Mouse (Mus musculus) embryonic facial prominence, embryonic 10.5 days (tissue): Measurements from ENCODE around the gene Hoxc9. TPM values are rescaled to one million over a fixed set of nuclear protein-coding genes. Genes with fewer than 3 reads are reported as not detected.

ENCODE experiments used
- DNase-seq: peaks from one replicate; pipeline ENCODE4 v3.0.0-alpha.2; 2017; ENCODE audit warnings: low spot score
- H3K27ac ChIP-seq: fragments of 300-500 bp; sonication (generic); replicated peaks from 2 replicates; pipeline ENCODE4 v1.5.1; 2016; ENCODE audit warnings: mild to moderate bottlenecking
- H3K27me3 ChIP-seq: fragments of 300-500 bp; sonication (generic); replicated peaks from 2 replicates; pipeline ENCODE4 v1.6.1; 2016; ENCODE audit warnings: low read depth, mild to moderate bottlenecking; ENCODE audit not compliant: poor library complexity, severe bottlenecking
- H3K36me3 ChIP-seq: fragments of 300-500 bp; sonication (generic); replicated peaks from 2 replicates; pipeline ENCODE4 v1.6.1; 2016; ENCODE audit warnings: mild to moderate bottlenecking, moderate library complexity
- H3K4me1 ChIP-seq: fragments of 300-500 bp; sonication (generic); 2 replicates; pipeline ENCODE4 v1.6.1; 2016
- H3K4me3 ChIP-seq: fragments of 300-500 bp; sonication (generic); 2 replicates; pipeline ENCODE4 v1.5.1; 2016; ENCODE audit warnings: mild to moderate bottlenecking, moderate library complexity
- H3K9me3 ChIP-seq: fragments of 300-500 bp; sonication (generic); 2 replicates; pipeline ENCODE4 v1.6.1; 2016; ENCODE audit warnings: mild to moderate bottlenecking
- whole genome bisulfite sequencing: fragments of 180-500 bp; shearing (Covaris S2); methylation state at CpG from one replicate; pipeline ENCODE4 v1.1.7; 2016; 5-methylcytosine and 5-hydroxymethylcytosine counted together
- polyA plus RNA-seq: library from polyadenylated mRNA; unstranded; fragments of >200 nt; fragmentation: Nextera tagmentation; extraction: Ambion mirVana; gene quantifications from 2 replicates; pipeline ENCODE4 v1.2.1, GENCODE M21; 2016

The Hoxc9 gene
- polyA plus RNA-seq, 1 experiment from 2014 or later = not detected

DNA sequence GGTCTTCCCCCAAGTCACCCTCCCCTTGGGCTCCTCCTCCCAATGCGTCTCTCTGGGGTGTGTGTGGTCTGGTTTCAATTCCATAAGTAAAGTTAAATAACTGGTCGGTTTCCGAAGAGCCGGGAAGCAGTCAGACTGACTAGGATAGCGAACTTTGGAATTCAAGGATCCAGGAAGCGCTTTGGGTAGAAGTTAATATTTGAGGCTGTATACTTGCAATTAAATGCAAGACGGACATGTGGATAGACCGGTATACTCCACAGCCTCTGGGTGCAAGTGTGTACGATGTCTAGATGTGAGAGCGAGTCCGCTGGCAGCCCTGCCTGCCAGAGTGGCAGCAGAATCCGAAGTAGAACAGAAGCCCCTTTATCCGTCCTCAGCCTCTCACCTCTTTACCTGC is 13.7 kb upstream of the Hoxc9 start:
- DNase-seq = no peak
- H3K36me3 ChIP-seq = no peaks in the 10 kb centered on the region

DNA sequence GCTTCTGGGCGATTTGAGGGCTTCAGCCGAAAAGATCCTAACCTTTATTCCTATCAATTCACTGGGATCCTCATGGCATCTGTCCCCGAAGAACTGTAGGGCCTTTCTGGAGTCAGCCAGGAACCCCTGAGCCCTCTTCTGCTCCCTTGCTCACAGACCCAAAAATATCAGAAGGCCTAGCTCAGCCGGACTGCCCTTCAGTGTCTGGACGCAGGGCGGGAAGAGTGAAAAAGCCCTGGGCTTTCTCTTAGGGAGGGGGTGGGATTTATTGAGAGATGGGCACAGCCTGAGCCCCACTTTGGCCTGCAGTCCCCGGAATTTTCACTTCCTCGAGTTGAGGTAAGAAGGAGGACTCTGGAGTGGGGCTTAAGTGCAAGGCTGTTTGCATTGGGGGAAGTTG is 13.0 kb upstream of the Hoxc9 start:
- Histone ChIP-seq H3K27me3 (peaks cover 100% of the 10 kb centered on the region), H3K36me3 (no peaks in the 10 kb centered on the region), H3K27ac (no peak overlapping the region), H3K4me1 (peaks cover 7% of the 10 kb centered on the region; the same call in 1 of the 2 replicates), H3K9me3 (no peaks in the 10 kb centered on the region), H3K4me3 (no peak overlapping the region)
- WGBS = 2% methylated on average over 8 of the region's 8 CpGs
- DNase-seq = no peak

More for the DNA sequence above, 13.7 kb upstream of the Hoxc9 start:
- Histone ChIP-seq H3K4me1 (peaks cover 7% of the 10 kb centered on the region; the same call in 1 of the 2 replicates), H3K4me3 (no peak overlapping the region), H3K27me3 (peaks cover 100% of the 10 kb centered on the region), H3K9me3 (no peaks in the 10 kb centered on the region), H3K27ac (no peak overlapping the region)
- WGBS = 2% methylated on average over 13 of the region's 13 CpGs

DNA sequence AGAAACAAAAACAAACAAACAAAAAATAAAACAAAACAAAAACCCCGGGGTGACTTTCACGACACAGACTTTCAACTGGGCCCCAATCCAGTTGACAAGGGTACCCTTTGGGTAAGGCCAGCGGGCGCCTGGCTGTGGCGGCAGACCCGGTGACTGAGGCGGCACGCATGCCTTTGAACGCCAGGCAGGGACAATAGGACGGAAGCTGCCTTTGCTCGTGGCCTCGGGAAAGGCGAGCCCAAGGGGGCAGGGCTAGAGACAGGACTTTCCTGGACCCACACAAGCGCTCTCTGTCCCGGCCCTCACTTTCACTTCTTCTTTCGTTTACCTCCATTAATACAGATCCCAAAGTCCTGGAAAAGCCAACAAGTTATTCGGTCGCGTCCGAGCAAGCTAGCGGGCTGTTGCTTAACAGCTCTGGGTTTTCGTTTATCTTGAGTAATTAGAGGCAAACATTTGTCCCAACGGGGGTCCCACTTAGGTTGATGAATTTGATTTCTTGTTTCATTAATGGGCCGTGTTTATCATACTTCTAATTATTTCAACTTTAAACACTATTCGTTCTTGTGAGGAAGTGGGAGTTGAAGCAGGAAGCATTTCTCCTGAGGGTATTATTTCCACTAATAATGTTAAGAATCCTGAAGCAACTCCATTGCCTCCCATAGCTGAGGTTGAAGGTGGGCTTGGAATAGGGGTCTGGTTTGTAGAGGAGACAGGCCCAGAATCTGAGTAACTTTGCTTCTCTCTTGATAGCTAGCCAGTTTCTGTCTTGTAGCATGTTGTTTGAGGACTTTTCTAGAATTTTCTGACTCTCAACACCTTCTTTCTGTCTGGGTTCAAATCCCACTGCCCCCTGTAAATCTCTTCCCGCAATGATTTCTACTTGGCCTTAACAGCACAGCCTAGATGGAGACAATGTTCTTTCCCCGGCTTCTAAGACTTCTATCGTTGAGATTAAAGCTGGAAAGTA is 12.3 kb upstream of the Hoxc9 start:
- no peaks in the 10 kb centered on the region for H3K36me3 ChIP-seq
- WGBS = 1% methylated on average over 28 of the region's 28 CpGs
- no peaks in the 10 kb centered on the region for H3K9me3 ChIP-seq
- peaks cover 100% of the 10 kb centered on the region for H3K27me3 ChIP-seq
- no peak overlapping the region for H3K27ac ChIP-seq
- H3K4me3 ChIP-seq = no peak overlapping the region
- peaks cover 7% of the 10 kb centered on the region; the same call in 1 of the 2 replicates for H3K4me1 ChIP-seq
- peak; percentile 74 for DNase-seq

DNA sequence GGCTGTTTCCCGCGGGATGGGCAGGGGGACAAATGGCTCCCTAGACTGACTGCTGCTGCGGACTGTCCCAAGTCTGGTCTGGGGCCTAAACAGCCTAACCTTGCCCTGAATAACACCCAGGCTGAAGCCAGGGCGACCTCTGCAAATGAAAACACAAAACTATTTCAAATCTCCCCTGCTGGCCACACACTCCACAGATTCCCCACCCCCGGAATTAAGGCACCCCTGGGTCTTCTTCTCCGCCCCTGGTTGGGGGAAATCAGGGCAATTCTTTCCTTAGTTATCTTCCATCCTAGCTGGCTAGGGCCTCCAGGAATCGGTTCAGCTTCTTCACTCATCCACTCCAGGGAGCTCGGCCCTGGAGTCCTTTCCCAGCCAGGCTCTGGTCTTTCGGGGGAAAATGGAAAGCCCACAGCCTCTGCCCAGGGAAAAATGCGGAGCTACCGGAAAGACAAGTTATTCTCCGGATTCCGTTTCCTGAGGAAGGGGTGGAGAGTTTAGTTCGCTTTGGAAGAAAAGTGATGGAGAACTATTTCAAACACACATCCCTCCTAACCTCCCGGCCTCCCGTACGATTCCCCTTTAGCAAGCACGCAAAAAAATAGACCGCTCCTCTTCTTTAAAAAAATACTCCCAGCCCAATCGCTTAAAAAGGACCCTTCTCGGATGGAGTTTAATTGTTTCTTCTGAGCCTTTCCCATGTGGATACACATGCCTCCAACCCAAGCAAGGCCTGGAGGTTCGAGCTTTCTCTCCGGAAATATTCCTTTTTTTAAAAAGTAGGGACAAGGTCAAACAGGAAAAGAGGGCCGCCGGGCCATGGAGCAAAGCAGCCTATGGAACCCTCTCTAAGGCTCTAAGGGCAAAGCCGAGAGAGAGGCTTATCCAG is 11.0 kb upstream of the Hoxc9 start:
- Histone ChIP-seq H3K4me1 (peaks cover 7% of the 10 kb centered on the region; the same call in 1 of the 2 replicates), H3K4me3 (no peak overlapping the region), H3K27me3 (peaks cover 100% of the 10 kb centered on the region), H3K27ac (no peak overlapping the region), H3K36me3 (no peaks in the 10 kb centered on the region), H3K9me3 (no peaks in the 10 kb centered on the region)
- DNase-seq = peak; percentile 58
- WGBS = 2% methylated on average over 26 of the region's 26 CpGs

DNA sequence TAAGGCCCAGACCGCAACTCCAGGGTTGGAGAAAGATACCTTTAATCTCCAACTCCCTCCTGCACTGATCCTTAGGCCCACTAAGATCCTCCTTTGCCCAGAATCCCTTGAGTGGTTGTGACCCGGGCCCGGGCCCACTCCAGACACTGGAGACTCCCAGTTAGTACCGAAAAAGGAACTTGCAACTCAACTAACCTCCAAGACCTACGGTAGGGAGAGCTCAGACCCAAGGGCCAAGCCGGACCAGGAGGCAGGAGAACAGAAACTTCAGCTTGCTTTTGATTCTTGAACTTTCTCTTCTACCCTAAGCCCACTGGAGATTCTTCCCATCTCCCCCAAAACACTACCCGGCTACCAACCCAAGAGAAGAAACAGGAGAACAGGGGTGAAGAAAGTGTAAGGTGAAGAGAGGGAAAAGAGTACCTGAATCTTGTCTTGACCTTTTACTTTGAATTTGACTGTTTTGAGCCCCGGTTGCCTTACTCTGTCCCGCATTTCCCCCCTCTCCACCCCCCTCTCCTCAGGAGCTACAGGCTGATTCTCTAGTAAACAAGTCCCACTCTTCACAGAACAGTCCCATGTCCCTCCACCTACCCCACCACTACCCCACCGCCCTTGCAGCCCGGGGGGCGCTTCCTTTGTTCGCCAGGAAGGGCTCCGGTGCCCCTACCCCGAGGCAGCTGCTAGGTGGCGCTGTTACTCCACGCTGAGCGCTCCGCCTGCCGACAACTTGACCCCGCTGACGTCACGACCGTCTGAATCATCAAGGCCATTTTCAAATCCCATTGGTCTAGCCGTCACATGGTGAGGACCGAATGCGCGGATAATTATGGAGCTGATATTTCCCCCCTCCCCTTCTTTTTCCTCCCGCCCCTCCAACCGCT is 10.1 kb upstream of the Hoxc9 start:
- WGBS = 3% methylated on average over 30 of the region's 30 CpGs
- H3K27ac ChIP-seq = no peak overlapping the region
- peak; percentile 90 for DNase-seq
- peaks cover 100% of the 10 kb centered on the region for H3K27me3 ChIP-seq
- H3K4me3 ChIP-seq = peak overlapping the region; percentile 27
- H3K4me1 ChIP-seq = peaks cover 7% of the 10 kb centered on the region; the same call in 1 of the 2 replicates
- no peaks in the 10 kb centered on the region for H3K36me3 ChIP-seq
- H3K9me3 ChIP-seq = no peaks in the 10 kb centered on the region

DNA sequence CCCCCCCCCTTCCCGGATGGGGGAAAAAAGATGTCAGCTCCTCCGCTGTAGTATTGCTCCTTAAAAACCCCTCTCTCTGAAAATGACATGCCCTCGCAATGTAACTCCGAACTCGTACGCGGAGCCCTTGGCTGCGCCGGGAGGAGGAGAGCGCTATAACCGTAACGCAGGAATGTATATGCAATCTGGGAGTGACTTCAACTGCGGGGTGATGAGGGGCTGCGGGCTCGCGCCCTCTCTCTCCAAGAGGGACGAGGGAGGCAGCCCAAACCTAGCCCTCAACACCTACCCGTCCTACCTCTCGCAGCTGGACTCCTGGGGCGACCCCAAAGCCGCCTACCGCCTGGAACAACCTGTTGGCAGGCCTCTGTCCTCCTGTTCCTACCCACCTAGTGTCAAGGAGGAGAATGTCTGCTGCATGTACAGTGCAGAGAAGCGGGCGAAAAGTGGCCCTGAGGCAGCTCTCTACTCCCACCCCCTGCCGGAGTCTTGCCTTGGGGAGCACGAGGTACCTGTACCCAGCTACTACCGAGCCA is 9.4 kb upstream of the Hoxc9 start, which contains the start of gene Hoxc10:
TSS of gene Hoxc10 (plus strand) at position 21 of the 536 bp plus-strand sequence.
- no peaks in the 10 kb centered on the region for H3K9me3 ChIP-seq
- H3K4me3 ChIP-seq = peak within 1 kb of the TSS; percentile 27
- no peaks in the 10 kb centered on the region for H3K36me3 ChIP-seq
- peaks cover 7% of the 10 kb centered on the region; the same call in 1 of the 2 replicates for H3K4me1 ChIP-seq
- 2% methylated on average over 27 of the region's 27 CpGs for WGBS
- no peak within 1 kb of the TSS for H3K27ac ChIP-seq
- no peak for DNase-seq
- peaks cover 100% of the 10 kb centered on the region for H3K27me3 ChIP-seq

DNA sequence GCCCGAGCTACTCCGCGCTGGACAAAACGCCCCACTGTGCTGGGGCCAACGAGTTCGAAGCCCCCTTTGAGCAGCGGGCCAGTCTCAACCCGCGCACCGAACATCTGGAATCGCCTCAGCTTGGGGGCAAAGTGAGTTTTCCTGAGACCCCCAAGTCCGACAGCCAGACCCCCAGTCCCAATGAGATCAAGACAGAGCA is 9.0 kb upstream of the Hoxc9 start, which contains the start of gene Hoxc5:
TSS of gene Hoxc5 (plus strand) at position 132 of the 199 bp plus-strand sequence.
- H3K4me1 ChIP-seq = peaks cover 7% of the 10 kb centered on the region; the same call in 1 of the 2 replicates
- H3K27ac ChIP-seq = no peak within 1 kb of the TSS
- DNase-seq = no peak
- H3K9me3 ChIP-seq = no peaks in the 10 kb centered on the region
- H3K4me3 ChIP-seq = peak within 1 kb of the TSS; percentile 27
- H3K36me3 ChIP-seq = no peaks in the 10 kb centered on the region
- peaks cover 100% of the 10 kb centered on the region for H3K27me3 ChIP-seq
- 1% methylated on average over 12 of the region's 12 CpGs for WGBS

DNA sequence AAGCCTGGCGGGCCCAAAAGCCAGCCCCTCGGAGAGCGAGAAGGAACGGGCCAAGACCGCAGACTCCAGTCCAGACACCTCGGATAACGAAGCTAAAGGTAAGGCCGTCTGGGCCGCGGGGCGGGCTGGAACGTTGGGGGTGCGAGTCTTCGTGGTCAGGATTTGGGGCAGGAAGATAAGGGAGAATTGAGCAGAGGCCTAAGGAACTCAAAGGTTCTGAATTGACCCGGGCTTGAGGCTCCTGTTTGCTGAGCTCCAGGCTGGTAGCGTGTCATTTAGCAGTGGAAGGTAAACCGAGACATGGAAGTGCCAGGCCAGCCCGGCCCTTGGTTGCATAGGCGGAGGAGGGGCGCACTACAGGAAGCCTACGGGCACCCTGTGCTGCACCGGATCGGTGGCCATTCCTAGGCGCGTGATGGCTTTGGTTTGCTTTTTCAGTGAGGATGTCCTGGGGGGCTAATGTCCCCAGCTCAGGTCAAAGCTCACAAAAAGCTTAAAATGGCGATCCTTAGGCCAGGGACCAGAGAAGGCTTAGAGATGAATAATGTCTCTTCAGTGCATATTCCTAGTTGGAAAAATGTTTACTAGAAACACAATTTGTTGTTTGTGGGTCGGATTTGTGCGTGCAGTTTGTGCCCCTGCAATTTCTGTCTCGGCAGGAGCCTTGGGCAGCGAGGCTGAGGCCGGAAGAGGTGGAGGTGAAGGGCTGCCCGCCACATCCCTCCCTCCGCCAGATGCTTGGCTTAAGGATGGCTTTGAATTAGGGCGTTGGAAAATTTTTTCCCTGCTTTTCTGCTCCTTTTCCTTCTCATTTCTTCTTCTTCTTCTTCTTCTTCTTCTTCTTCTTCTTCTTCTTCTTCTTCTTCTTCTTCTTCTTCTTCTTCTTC is 8.5 kb upstream of the Hoxc9 start:
- H3K36me3 ChIP-seq = no peaks in the 10 kb centered on the region
- no peak overlapping the region for H3K27ac ChIP-seq
- peaks cover 7% of the 10 kb centered on the region; the same call in 1 of the 2 replicates for H3K4me1 ChIP-seq
- no peaks in the 10 kb centered on the region for H3K9me3 ChIP-seq
- 2% methylated on average over 34 of the region's 34 CpGs for WGBS
- peak; percentile 49 for DNase-seq
- H3K27me3 ChIP-seq = peaks cover 100% of the 10 kb centered on the region
- no peak overlapping the region for H3K4me3 ChIP-seq

DNA sequence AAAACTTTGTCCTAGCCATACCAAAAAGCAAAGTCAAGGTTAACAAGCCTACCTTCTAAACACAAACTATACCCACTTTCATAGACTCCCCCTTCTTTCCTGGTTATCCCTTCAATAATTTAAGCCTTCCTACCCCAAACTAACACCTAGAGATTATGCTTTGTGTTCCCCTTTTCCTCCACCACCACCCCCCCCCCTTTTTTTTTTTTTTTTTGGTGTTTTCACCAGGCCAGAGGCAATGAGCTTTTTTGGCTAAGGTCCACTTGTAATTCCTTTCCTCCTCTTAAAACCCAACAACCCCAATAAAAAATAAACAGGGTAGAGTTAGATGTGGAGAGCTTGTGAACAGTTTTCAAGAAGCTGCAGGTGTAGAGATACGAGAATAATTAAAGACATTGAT is 6.9 kb upstream of the Hoxc9 start:
- H3K4me3 ChIP-seq = no peak overlapping the region

DNA sequence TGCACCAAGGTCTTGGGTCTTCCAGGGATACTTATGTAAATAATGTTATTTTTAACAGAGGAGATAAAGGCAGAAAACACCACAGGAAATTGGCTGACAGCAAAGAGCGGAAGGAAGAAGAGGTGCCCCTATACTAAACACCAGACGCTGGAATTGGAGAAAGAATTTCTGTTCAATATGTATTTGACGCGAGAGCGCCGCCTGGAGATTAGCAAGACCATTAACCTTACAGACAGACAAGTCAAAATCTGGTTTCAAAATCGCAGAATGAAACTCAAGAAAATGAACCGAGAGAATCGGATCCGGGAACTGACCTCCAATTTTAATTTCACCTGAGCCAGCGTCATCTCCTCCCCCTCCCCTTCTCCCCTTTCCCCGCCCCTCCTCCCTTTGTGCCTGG is 5.5 kb upstream of the Hoxc9 start:
- no peak overlapping the region for H3K4me3 ChIP-seq
- WGBS = 2% methylated on average over 12 of the region's 12 CpGs

More for the DNA sequence above, 6.9 kb upstream of the Hoxc9 start:
- 22% methylated on average over 1 of the region's 1 CpGs for WGBS
- Histone ChIP-seq H3K36me3 (no peaks in the 10 kb centered on the region), H3K4me1 (peaks cover 7% of the 10 kb centered on the region; the same call in 1 of the 2 replicates), H3K27me3 (peaks cover 100% of the 10 kb centered on the region), H3K27ac (no peak overlapping the region), H3K9me3 (no peaks in the 10 kb centered on the region)
- no peak for DNase-seq

DNA sequence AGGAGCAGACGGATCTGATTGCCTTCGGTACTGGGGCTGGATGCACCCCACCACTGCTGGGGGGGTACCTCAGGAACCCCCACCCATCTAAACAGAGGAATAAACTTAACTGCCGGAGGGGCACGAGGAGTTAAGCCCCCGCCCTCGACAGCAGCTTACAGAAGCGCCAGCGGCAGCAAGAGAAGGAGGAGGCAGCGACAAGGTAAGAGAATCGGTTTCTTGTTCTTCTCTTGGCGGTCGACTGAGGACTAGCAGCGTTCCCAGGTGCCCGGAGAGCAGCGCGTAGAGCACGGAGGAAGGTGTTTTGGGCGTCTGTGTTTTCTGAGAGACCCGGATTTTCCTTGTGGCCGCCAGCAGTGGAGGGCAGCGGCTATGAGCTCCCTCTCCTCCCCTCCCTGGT is 4.0 kb upstream of the Hoxc9 start:
- Histone ChIP-seq H3K27ac (no peak overlapping the region), H3K9me3 (no peaks in the 10 kb centered on the region), H3K36me3 (no peaks in the 10 kb centered on the region), H3K27me3 (peaks cover 100% of the 10 kb centered on the region), H3K4me1 (no peaks in the 10 kb centered on the region), H3K4me3 (no peak overlapping the region)
- WGBS = 2% methylated on average over 21 of the region's 21 CpGs
- no peak for DNase-seq

More for the DNA sequence above, 5.5 kb upstream of the Hoxc9 start:
- Histone ChIP-seq H3K36me3 (no peaks in the 10 kb centered on the region), H3K27me3 (peaks cover 100% of the 10 kb centered on the region), H3K27ac (no peak overlapping the region), H3K4me1 (peaks cover 7% of the 10 kb centered on the region; the same call in 1 of the 2 replicates), H3K9me3 (no peaks in the 10 kb centered on the region)
- no peak for DNase-seq
